Mouse (Mus musculus) lung, postnatal 0 days (tissue): ENCODE measurements at regions not wholly inside any gene's neighbourhood (a gene's known extent, or its start where the extent isn't known, plus 50 kb on each side); places are given as distances from the start of the nearest gene placed in this dataset.

Experiments
- CTCF ChIP-seq: IDR thresholded peaks from 2 replicates; pipeline ENCODE4 v1.5.1; 2016; ENCODE audit warnings: antibody characterized with exemption, mild to moderate bottlenecking
- EP300 ChIP-seq: IDR thresholded peaks from 2 replicates; pipeline ENCODE4 v1.6.1; 2016; ENCODE audit warnings: antibody characterized with exemption, mild to moderate bottlenecking, control low read depth

- TF ChIP-seq CTCF: no peak
- no peak for TF ChIP-seq EP300
These were observed 322.9 kb downstream of the Epha7 start for GRCm38 (mm10) chr4:29135685-29136385.
